Mouse (Mus musculus) midbrain, embryonic 13.5 days (tissue): ENCODE measurements around the gene Trf. TPM values are rescaled to one million over a fixed set of nuclear protein-coding genes. Genes with fewer than 3 reads are reported as not detected.
"Not testable (repeated sequence)": the region's sequence is repeated elsewhere in the genome, so short reads cannot be mapped to it uniquely, and the experiment has no call there.

Experiments
- ATAC-seq: fragments of 200-750 bp; cut with Nextera tagmentation; 2 replicates; pipeline ENCODE4 v1.8.0; 2017; ENCODE audit warnings: mild to moderate bottlenecking, moderate TSS enrichment, moderate library complexity
- H3K27ac ChIP-seq: fragments of 300-500 bp; sonication (generic); 2 replicates; pipeline ENCODE4 v1.5.1; 2015; ENCODE audit warnings: inconsistent platforms, mild to moderate bottlenecking, moderate library complexity
- H3K27me3 ChIP-seq: fragments of 300-500 bp; sonication (generic); 2 replicates; pipeline ENCODE4 v1.6.1; 2015; ENCODE audit warnings: mild to moderate bottlenecking, inconsistent platforms
- H3K36me3 ChIP-seq: fragments of 300-500 bp; sonication (generic); 2 replicates; pipeline ENCODE4 v1.6.1; 2015; ENCODE audit warnings: mild to moderate bottlenecking, inconsistent platforms
- H3K4me1 ChIP-seq: fragments of 300-500 bp; sonication (generic); replicated peaks from 2 replicates; pipeline ENCODE4 v1.6.1; 2015; ENCODE audit warnings: inconsistent platforms
- H3K4me2 ChIP-seq: fragments of 300-500 bp; sonication (generic); replicated peaks from 2 replicates; pipeline ENCODE4 v1.6.1; 2015; ENCODE audit warnings: moderate library complexity, mild to moderate bottlenecking, inconsistent platforms
- H3K4me3 ChIP-seq: fragments of 300-500 bp; sonication (generic); replicated peaks from 2 replicates; pipeline ENCODE4 v1.5.1; 2015; ENCODE audit warnings: mild to moderate bottlenecking, inconsistent platforms
- H3K9ac ChIP-seq: fragments of 300-500 bp; sonication (generic); replicated peaks from 2 replicates; pipeline ENCODE4 v1.6.1; 2015; ENCODE audit warnings: mild to moderate bottlenecking, inconsistent platforms
- H3K9me3 ChIP-seq: fragments of 300-500 bp; sonication (generic); 2 replicates; pipeline ENCODE4 v1.6.1; 2016; ENCODE audit warnings: mild to moderate bottlenecking, inconsistent platforms
- WGBS: fragments of 180-500 bp; shearing (Covaris S2); methylation state at CpG from one replicate; pipeline ENCODE4 v1.1.7; 2015; 5-methylcytosine and 5-hydroxymethylcytosine counted together
- polyA plus RNA-seq: library from polyadenylated mRNA; unstranded; fragments of >200 nt; fragmentation: Nextera tagmentation; extraction: Ambion mirVana; gene quantifications from 2 replicates; pipeline ENCODE4 v1.2.1, GENCODE M21; 2015

The Trf gene
- polyA plus RNA-seq, 1 experiment from 2014 or later: 25.8 TPM

DNA sequence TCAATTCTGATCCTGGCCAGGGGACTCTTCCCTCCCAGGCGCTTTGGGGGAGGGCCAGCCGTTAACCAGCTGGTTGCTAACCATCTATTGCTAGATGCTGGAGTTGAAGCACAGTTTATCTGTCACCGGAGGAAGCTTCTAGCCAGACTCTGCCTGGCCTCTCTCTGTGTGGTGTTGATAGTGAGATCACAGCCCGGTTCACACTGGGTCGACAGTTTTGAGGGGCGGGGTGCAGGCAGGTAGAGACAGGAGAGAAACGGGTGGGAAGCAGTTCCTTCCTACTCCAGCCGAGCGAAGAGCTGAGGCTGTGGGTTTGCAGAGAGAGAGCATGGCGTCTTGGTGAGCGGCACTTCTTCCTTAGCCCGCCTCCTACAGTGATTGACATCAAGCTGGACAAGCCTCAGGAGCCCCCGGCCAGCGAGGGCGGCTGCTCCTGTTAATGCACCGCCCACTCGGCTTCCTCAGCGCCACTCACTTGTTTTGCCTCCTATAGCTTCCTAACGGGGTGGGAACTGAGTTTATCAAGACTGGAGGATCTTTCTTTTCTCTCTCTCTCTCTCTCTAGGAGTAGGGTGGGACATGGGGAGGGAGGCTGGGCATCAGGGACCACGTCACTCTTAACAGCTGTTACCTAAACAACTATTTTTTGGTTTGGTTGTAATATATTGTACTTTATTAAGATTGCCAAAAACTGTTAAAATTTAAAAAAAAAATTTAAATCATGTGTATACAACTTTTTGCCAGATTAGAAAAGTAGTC lies 49.3 kb downstream of the Trf start:
- Histone ChIP-seq H3K9me3 (no peaks in the 10 kb centered on the region), H3K27ac (peak overlapping the region; percentile 53), H3K9ac (peak overlapping the region; percentile 56), H3K27me3 (no peaks in the 10 kb centered on the region), H3K36me3 (peaks cover 57% of the 10 kb centered on the region), H3K4me3 (peak overlapping the region; percentile 32), H3K4me2 (peak overlapping the region; percentile 56), H3K4me1 (peaks cover 13% of the 10 kb centered on the region)
- WGBS: 5% methylated on average over 20 of the region's 20 CpGs
- peak; percentile 82 for ATAC-seq

DNA sequence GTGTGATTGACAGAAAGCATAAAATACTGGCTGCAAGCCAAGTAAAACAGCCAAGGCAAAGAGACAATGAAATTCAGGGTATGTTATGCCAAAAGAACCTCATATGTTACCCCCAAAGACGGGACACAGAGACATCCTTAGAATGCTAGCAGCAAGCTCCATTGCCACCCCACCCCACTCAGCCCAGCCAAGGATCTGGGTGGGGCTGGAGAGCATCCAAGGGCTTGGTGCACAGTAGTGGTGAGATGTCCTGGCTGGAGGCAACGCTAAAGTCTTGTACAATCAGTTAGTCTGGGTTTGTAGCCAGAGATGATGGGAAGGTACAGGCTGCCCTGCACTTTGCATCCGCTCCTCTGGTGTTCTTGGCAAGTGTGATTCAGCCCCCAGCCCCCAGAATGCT lies 49.9 kb downstream of the Trf start:
- Histone ChIP-seq H3K27me3 (no peaks in the 10 kb centered on the region), H3K4me2 (peak overlapping the region; percentile 56), H3K9ac (peak overlapping the region; percentile 56), H3K4me1 (peaks cover 13% of the 10 kb centered on the region), H3K9me3 (no peaks in the 10 kb centered on the region), H3K4me3 (no peak overlapping the region), H3K36me3 (peaks cover 64% of the 10 kb centered on the region), H3K27ac (peak overlapping the region; percentile 53)
- ATAC-seq: no peak
- WGBS: 80% methylated on average over 3 of the region's 3 CpGs

DNA sequence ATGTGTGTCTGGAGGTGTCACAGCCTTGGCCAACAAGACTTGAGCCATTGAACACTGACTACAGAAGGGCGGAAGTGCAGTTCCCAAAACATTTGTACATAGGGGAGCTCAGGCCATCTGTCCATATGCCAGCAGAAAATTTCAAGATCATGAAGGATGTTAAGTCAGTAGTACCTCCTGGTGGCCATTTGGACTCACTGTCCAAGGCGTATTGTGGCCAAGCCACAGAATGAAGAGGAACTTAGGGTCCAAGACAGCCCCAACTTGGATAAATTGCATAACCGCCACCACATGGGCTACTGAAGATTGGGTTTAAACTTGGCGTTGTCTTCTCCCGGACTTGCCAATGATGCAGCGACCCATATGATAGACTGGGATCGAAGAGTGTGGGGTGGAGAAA lies 54.6 kb downstream of the Trf start:
- 97% methylated on average over 7 of the region's 7 CpGs for WGBS
- no peak overlapping the region for H3K27ac ChIP-seq
- no peak overlapping the region for H3K9ac ChIP-seq
- no peaks in the 10 kb centered on the region for H3K9me3 ChIP-seq
- peaks cover 8% of the 10 kb centered on the region for H3K4me1 ChIP-seq
- ATAC-seq: no peak
- H3K4me2 ChIP-seq: no peak overlapping the region
- H3K36me3 ChIP-seq: peaks cover 79% of the 10 kb centered on the region
- H3K4me3 ChIP-seq: no peak overlapping the region
- no peaks in the 10 kb centered on the region for H3K27me3 ChIP-seq

DNA sequence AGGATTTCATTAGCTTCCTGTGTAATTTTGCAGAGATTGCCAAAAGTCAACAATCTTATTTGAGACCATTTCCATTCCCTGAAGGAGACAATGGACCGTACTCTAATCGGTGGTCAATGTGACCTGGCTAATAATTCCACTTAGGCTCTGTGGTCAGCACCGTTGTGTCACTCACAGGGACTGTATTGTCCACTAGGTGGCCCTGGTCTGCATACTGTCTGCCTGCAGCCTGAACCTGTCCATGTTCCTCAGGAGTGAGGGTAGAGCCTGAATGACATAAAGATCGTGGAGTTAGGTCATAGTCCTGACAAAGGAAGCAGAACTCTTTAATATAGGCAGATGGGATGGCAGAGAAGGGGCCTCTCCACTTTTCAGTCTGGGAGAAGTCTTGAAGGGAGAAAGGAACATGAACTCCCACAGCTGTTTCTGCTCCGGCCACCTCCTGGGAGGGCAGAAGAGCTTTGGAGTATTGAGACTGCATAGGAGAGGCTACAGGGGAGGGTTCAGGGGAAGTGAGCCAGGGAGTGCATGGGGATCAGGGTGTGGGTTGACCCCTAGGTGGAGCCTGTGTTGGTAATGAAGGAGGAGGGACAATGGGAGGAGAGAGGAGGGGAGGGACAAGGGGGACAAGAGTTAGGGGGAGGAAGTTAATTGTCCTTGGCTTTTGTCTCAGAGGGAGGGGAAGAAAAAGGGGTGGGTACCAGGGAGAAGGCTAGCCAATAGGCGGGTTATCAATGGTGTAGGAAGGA lies 55.3 kb downstream of the Trf start:
- H3K27ac ChIP-seq: no peak overlapping the region
- H3K4me1 ChIP-seq: peaks cover under 1% of the 10 kb centered on the region; the same call in 1 of the 2 replicates
- no peak overlapping the region for H3K9ac ChIP-seq
- no peak overlapping the region for H3K4me3 ChIP-seq
- 66% methylated on average over 6 of the region's 6 CpGs for WGBS
- no peak overlapping the region for H3K4me2 ChIP-seq
- ATAC-seq: no peak
- peaks cover 85% of the 10 kb centered on the region for H3K36me3 ChIP-seq
- no peaks in the 10 kb centered on the region for H3K9me3 ChIP-seq
- H3K27me3 ChIP-seq: no peaks in the 10 kb centered on the region

DNA sequence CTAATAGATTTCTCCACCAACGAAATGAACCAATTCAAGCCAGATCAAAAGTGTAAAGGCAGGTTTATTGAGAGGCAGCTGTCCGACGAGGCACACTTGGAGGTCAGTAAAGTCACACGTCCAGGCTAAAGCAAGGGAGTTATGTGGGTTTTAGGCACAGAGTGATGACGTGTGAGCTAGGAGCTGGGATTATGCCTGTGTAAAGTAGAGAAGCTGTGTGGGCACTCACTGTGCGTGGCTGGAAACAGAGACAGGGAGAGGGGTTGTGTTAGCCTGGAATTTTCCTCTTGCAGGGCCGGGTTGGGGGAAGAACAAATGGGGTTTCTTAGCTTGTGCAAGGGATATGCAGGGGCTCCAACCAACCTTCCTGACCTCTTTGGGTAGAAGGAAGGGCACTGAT lies 61.5 kb downstream of the Trf start:
- Histone ChIP-seq H3K36me3 (peaks cover 93% of the 10 kb centered on the region), H3K4me2 (no peak overlapping the region), H3K27ac (no peak overlapping the region), H3K4me3 (no peak overlapping the region), H3K4me1 (no peaks in the 10 kb centered on the region), H3K27me3 (no peaks in the 10 kb centered on the region), H3K9ac (no peak overlapping the region), H3K9me3 (no peaks in the 10 kb centered on the region)
- 81% methylated on average over 7 of the region's 7 CpGs for WGBS
- no peak for ATAC-seq

DNA sequence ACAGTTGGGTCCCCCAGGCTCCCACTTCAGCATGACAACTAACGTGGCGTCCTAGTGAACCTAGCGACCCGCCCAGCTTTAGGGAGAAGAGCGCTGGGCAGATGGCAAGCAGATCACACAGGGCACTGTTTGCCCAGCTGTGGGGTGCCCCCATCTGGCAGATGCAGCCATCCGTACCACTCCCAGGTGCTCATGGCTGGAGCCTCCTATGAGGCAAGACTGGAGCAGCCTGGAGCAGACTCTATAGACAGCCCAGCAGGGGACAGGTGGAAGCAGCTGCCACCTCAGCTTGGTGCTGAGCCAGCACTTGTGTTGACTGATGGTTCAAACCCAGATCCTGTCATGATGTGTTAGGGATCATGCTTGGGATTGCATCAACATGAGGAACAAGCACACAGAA lies 62.2 kb downstream of the Trf start:
- Histone ChIP-seq H3K4me1 (0 out of 2 replicates have a peak, but pooled peaks cover 5% of the 10 kb centered on the region), H3K9me3 (no peaks in the 10 kb centered on the region), H3K9ac (no peak overlapping the region), H3K4me2 (no peak overlapping the region), H3K27ac (no peak overlapping the region), H3K36me3 (peaks cover 93% of the 10 kb centered on the region), H3K4me3 (no peak overlapping the region), H3K27me3 (no peaks in the 10 kb centered on the region)
- 63% methylated on average over 6 of the region's 6 CpGs for WGBS
- peak; percentile 53 for ATAC-seq

DNA sequence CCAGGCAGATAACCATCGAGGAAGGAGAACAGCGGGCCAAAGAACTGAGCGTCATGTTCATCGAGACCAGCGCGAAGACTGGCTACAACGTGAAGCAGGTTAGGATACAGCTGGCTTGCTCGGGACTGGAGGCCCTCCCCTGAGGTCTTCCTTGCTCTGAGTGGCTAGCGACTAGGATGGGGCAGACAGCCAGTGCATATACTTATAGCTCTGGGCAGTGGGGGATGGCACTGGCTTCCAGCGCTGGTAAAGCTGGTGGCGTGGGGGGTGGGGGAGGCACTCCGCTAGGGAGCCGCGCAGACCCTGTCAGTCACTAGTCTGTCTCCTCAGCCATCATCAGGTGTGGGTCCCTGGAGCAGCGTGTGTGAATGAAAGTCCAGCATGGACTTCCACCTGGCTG lies 66.4 kb downstream of the Trf start:
- H3K27me3 ChIP-seq: no peaks in the 10 kb centered on the region
- H3K4me1 ChIP-seq: peaks cover 17% of the 10 kb centered on the region; the same call in 1 of the 2 replicates
- no peak overlapping the region for H3K9ac ChIP-seq
- H3K36me3 ChIP-seq: peaks cover 84% of the 10 kb centered on the region
- 66% methylated on average over 15 of the region's 15 CpGs for WGBS
- ATAC-seq: 0 out of 2 replicates have a peak, but pooled peaks have one; percentile 31
- no peak overlapping the region for H3K4me2 ChIP-seq
- no peaks in the 10 kb centered on the region for H3K9me3 ChIP-seq
- H3K4me3 ChIP-seq: no peak overlapping the region
- H3K27ac ChIP-seq: 0 out of 2 replicates have a peak overlapping the region, but pooled peaks have one; percentile 9

DNA sequence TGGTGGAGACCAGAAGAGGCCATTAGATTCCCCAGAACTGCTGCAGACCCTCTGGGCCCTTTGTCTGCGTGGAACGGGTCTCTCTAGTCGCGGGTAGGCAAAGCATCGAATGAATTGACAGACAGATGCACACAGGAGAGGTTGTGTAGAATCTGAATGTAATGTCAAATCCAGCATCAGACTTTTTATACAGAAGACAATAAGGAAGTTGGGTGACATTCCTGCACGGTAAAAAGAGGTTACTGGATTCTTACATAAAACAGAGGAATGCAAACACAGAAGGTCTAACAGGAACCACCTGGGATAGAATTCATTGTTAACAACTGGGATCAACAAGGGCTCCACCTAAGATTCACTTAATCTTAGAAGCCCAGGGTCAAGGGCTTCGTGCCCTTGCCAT lies 75.1 kb downstream of the Trf start:
- H3K9me3 ChIP-seq, H3K9ac ChIP-seq, H3K4me3 ChIP-seq, H3K4me2 ChIP-seq, H3K27ac ChIP-seq, ATAC-seq, H3K27me3 ChIP-seq: not testable (repeated sequence)
- Histone ChIP-seq H3K36me3 (peaks cover 29% of the 10 kb centered on the region), H3K4me1 (peaks cover 35% of the 10 kb centered on the region)
- 88% methylated on average over 7 of the region's 7 CpGs for WGBS

DNA sequence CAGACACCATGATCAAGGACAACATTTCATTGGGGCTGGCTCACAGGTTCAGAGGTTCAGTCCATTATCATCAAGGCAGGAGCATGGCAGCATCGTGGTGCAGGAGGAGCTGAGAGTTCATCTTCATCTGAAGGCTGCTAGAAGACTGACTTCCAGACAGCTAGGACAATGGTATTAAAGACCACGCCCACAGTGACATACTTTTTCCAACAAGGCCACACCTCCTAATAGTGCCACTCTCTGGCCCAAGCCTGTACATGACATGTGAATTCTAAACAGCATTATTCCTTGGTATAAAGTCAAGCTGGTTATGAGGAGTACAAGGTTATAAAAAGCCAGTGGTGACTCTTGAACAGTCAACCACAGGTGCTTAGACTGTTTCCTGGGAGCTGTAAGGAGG lies 75.7 kb downstream of the Trf start:
- ATAC-seq: no peak
- Histone ChIP-seq H3K9ac (no peak overlapping the region), H3K4me2 (no peak overlapping the region), H3K4me3 (no peak overlapping the region), H3K4me1 (peaks cover 34% of the 10 kb centered on the region), H3K27me3 (no peaks in the 10 kb centered on the region), H3K36me3 (peaks cover 25% of the 10 kb centered on the region), H3K27ac (no peak overlapping the region), H3K9me3 (no peaks in the 10 kb centered on the region)
- 90% methylated on average over 2 of the region's 2 CpGs for WGBS

Other genes with a start within 250 kb of the Trf start
- 0.81 and 0.89 TPM in 2 replicates for gene Slco2a1, start 241.7 kb downstream of the Trf start, polyA plus RNA-seq
- gene Rab6b, start 118.7 kb downstream of the Trf start, polyA plus RNA-seq: 58.9 and 64.2 TPM in 2 replicates
- 49.3 and 55.1 TPM in 2 replicates for gene Srprb, start 28.3 kb downstream of the Trf start, polyA plus RNA-seq
- 2.4 TPM in 1 of 2 replicates, not detected in the other for gene Gm20425, start 137 bp downstream of the Trf start, polyA plus RNA-seq
- gene 1300017J02Rik, start 74.6 kb upstream of the Trf start, polyA plus RNA-seq: 1.5 and 1.6 TPM in 2 replicates
- 32.0 and 36.2 TPM in 2 replicates for gene Topbp1, start 74.8 kb upstream of the Trf start, polyA plus RNA-seq
- 85.2 and 105 TPM in 2 replicates for gene Cdv3, start 135.4 kb upstream of the Trf start, polyA plus RNA-seq
- 3.5 and 4.0 TPM in 2 replicates for gene Bfsp2, start 250.0 kb upstream of the Trf start, polyA plus RNA-seq